Mouse (Mus musculus) embryo, embryonic 11.5 days (tissue): Measurements from ENCODE around the gene Sec24c.
A peak's percentile ranks its signal among the peaks of the same experiment; 100 is the strongest.

ENCODE experiments used
- DNase-seq: peaks from one replicate; pipeline ENCODE4 v3.0.0-alpha.2; 2012; ENCODE audit warnings: low read depth, low spot score

The Sec24c gene

GRCm38 (mm10) chr14:20733952-20734774 is 60.1 kb downstream of the Sec24c start, which contains the start of gene Ndst2:
Gene Ndst2 (minus strand): TSS chr14:20734562.
- DNase-seq = peak; percentile 88

GRCm38 (mm10) chr14:20735052-20735451 is 60.9 kb downstream of the Sec24c start:
- no peak for DNase-seq

DNA sequence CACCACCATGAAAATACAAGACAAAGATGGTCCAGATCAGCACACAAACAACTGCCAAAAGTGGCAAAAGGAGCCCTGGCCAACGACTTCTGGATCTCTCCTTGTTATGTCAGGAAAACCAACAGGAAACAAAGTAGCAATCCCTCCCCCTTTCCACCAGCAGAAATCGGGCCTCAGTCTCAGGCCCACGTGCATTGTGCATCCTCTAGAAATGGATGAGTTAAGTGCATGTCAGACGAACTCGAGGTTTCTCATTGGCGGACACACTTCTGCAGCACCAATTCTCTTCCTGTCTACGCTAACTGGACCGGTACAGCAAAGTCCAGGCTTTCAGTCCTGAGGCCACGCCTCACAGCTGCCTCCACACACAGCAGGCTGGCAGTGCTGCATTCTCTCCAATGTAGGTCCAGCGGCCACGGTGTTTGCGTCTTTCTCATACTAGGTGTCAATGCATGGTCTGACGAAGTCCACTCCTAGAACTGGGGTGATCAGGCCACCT is 61.8 kb downstream of the Sec24c start:
- no peak for DNase-seq

- DNase-seq = no peak
Measured at GRCm38 (mm10) chr14:20737306-20737705, 63.2 kb downstream of the Sec24c start.

DNA sequence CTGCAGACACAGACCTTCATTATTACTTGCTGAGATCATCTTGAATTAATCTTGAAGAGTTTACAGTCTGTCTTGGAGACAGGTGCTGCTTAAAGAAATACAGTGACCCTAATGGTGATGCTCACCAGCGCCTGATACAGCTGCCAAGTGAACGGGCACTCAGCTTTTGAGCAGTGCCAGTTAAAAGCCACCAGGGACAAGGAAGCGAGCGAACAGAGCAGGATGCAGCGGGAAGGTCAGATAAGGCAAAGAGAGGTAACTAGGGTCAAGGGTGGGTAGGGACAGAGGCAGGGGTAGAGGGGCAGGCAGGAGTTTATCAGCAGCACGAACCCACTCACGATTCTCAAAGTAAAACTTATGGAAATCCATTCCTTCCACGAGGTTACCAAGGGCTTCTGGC is 64.4 kb downstream of the Sec24c start:
- DNase-seq = no peak

DNA sequence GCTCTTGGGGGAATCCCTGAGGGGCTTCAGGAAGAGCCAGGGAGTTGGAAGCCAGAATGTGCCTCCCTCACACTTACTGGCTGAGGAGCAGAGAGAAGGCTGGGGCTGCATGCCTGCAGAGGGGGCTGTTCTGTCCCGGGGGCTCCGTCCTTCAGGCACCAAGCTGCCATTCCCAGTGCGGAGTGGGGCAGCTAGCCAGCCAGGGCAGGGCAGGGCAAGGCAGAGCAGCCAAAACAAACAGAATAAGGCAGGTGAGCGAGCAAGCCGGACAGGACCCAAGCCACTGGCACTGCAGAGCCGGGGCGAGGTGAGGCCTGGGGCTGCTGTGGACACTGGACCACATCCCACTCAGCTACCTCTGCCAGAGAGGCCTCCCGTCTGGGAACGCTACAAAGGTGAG is 67.2 kb downstream of the Sec24c start:
- no peak for DNase-seq

- DNase-seq = no peak
Measured at GRCm38 (mm10) chr14:20743614-20744013, 69.5 kb downstream of the Sec24c start.
